Mouse (Mus musculus) neutrophil, adult 59 days (primary cell): ENCODE data around the gene Pdcl. TPM values are rescaled to one million over a fixed set of nuclear protein-coding genes. Genes with fewer than 3 reads are reported as not detected.

Experiments
- total RNA-seq, 2 experiments: library from RNA; stranded (reverse); gene quantifications; 1 replicate in 1 of 2; 2 replicates in 1 of 2; pipeline ENCODE4 v1.2.4; 2023

The Pdcl gene
- 10 to 100 TPM; 33.5 to 34.8 TPM for total RNA-seq

GRCm38 (mm10) chr2:37358633-37359540 lies at the start of gene Pdcl:
TSS of gene Pdcl (minus strand) at chr2:37359332.

DNA sequence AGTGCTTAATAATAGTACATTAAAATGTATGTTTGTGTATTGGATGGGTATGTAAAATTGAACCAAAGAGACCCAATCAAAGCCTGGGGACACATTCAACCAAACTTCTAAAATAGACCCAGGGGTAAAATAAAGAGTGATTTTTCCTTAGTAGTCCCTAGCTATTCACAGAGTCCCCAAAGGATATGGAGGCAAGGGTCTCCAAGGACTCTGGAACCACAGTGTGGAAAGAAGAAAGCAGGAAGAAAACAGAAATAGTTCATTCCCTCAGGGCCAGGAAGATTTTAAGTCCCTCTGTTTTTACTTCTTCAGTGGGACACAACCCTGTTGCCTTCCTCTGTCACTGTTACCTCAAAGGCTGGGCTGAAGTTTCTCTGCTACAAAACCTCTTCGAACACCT lies 32.9 kb downstream of the Pdcl start, which contains the start of gene Olfr368:
Olfr368 (plus strand) TSS at position 301 of the 400 bp plus-strand sequence.

Other genes starting within 250 kb of the Pdcl start
- gene Olfr362, start 241.4 kb downstream of the Pdcl start, total RNA-seq = not detected
- not detected for gene Olfr364-ps1, start 220.0 kb downstream of the Pdcl start, total RNA-seq
- not detected for gene Olfr365, start 171.1 kb downstream of the Pdcl start, total RNA-seq
- not detected for gene Olfr366, start 147.8 kb downstream of the Pdcl start, total RNA-seq
- not detected for gene Olfr368, start 32.8 kb downstream of the Pdcl start, total RNA-seq
- gene Rc3h2, start 63.6 kb upstream of the Pdcl start, total RNA-seq = 10 to 100 TPM; 46.6 to 52.1 TPM
- gene Zbtb26, start 83.8 kb upstream of the Pdcl start, total RNA-seq = 1 to 10 TPM; 1.8 to 2.6 TPM
- 1 to 10 TPM; 8.1 to 8.6 TPM for gene Zbtb6, start 83.8 kb upstream of the Pdcl start, total RNA-seq
- gene Rabgap1, start 83.9 kb upstream of the Pdcl start, total RNA-seq = 10 to 100 TPM; 19.5 to 26.1 TPM
- 1 to 10 TPM; 1.4 to 1.8 TPM for gene Gpr21, start 157.0 kb upstream of the Pdcl start, total RNA-seq